Mouse (Mus musculus): ENCODE data around the gene Gm3045. TPM values are rescaled to one million over a fixed set of nuclear protein-coding genes. Genes with fewer than 3 reads are reported as not detected.

The Gm3045 gene
- polyA plus RNA-seq, 1 experiment from 2014 or later, result not detected

GRCm38 (mm10) chr13:56443411-56443810 is 17.0 kb downstream of the Gm3045 start:
- ATAC-seq (ENCODE audit: insufficient number of reproducible peaks, insufficient read depth, low FRiP score, low TSS enrichment), result no peak

GRCm38 (mm10) chr13:56444112-56444511 is 17.7 kb downstream of the Gm3045 start:
- no peak for ATAC-seq (ENCODE audit: insufficient number of reproducible peaks, insufficient read depth, low FRiP score, low TSS enrichment)
- Histone ChIP-seq H3K27ac (no peak overlapping the region), H3K36me3 (no peaks in the 10 kb centered on the region), H3K4me3 (no peak overlapping the region), H3K9me3 (0 out of 2 replicates have a peak, but pooled peaks cover 4% of the 10 kb centered on the region), H3K4me2 (replicated peaks) (no peak overlapping the region), H3K27me3 (peaks cover 19% of the 10 kb centered on the region), H3K4me1 (0 out of 2 replicates have a peak, but pooled peaks cover 4% of the 10 kb centered on the region), H3K9ac (no peak overlapping the region)
- 86% methylated on average over 3 of the region's 3 CpGs for WGBS

More at GRCm38 (mm10) chr13:56443411-56443810, 17.0 kb downstream of the Gm3045 start:
- Histone ChIP-seq H3K27ac (no peak overlapping the region), H3K27me3 (peaks cover 26% of the 10 kb centered on the region), H3K9me3 (0 out of 2 replicates have a peak, but pooled peaks cover 4% of the 10 kb centered on the region), H3K4me1 (peaks cover 10% of the 10 kb centered on the region; the same call in 1 of the 2 replicates), H3K36me3 (no peaks in the 10 kb centered on the region), H3K9ac (no peak overlapping the region), H3K4me2 (replicated peaks) (no peak overlapping the region), H3K4me3 (no peak overlapping the region)
- 70% methylated on average over 7 of the region's 7 CpGs for WGBS

GRCm38 (mm10) chr13:56444996-56445395 is 18.6 kb downstream of the Gm3045 start:
- H3K4me2 ChIP-seq (replicated peaks), result no peak overlapping the region
- ATAC-seq (ENCODE audit: insufficient number of reproducible peaks, insufficient read depth, low FRiP score, low TSS enrichment), result no peak
- 0 out of 2 replicates have a peak, but pooled peaks cover 4% of the 10 kb centered on the region for H3K4me1 ChIP-seq
- H3K27me3 ChIP-seq, result peaks cover 11% of the 10 kb centered on the region
- no peak overlapping the region for H3K4me3 ChIP-seq
- H3K27ac ChIP-seq, result no peak overlapping the region
- no peaks in the 10 kb centered on the region for H3K36me3 ChIP-seq
- WGBS, result 86% methylated on average over 6 of the region's 6 CpGs
- H3K9ac ChIP-seq, result no peak overlapping the region
- 0 out of 2 replicates have a peak, but pooled peaks cover 4% of the 10 kb centered on the region for H3K9me3 ChIP-seq

GRCm38 (mm10) chr13:56449239-56450030 is 23.0 kb downstream of the Gm3045 start:
- Histone ChIP-seq H3K9me3 (no peaks in the 10 kb centered on the region), H3K4me3 (no peak overlapping the region), H3K27ac (no peak overlapping the region), H3K36me3 (no peaks in the 10 kb centered on the region), H3K4me2 (replicated peaks) (no peak overlapping the region), H3K4me1 (no peaks in the 10 kb centered on the region), H3K27me3 (no peaks in the 10 kb centered on the region), H3K9ac (no peak overlapping the region)
- 80% methylated on average over 10 of the region's 10 CpGs for WGBS
- no peak for ATAC-seq (ENCODE audit: insufficient number of reproducible peaks, insufficient read depth, low FRiP score, low TSS enrichment)

DNA sequence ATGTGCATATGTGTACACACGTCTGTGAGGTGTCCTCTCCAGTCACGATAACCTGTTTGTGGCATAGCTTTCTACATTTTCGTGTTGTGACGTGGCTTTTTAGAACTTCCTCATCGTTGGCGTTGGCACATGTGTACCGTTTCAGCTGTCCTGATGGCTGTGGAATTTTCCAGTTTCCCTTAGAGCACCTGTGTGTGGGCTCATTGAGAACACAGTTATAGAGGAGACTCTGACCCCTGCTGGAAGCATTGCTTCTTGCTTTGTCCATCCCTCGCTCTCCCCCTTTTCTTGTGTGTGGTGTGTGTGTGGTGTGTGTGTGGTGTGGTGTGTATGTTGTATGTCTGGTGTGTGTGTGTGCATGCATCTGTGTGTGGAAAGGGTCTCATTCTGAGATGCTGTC is 23.6 kb downstream of the Gm3045 start:
- Histone ChIP-seq H3K27ac (no peak overlapping the region), H3K4me3 (no peak overlapping the region), H3K4me1 (no peaks in the 10 kb centered on the region), H3K4me2 (replicated peaks) (no peak overlapping the region), H3K9ac (no peak overlapping the region), H3K27me3 (no peaks in the 10 kb centered on the region), H3K9me3 (no peaks in the 10 kb centered on the region), H3K36me3 (no peaks in the 10 kb centered on the region)
- no peak for ATAC-seq (ENCODE audit: insufficient number of reproducible peaks, insufficient read depth, low FRiP score, low TSS enrichment)
- 88% methylated on average over 8 of the region's 8 CpGs for WGBS

GRCm38 (mm10) chr13:56458001-56458400 is 31.6 kb downstream of the Gm3045 start:
- Histone ChIP-seq H3K27me3 (no peaks in the 10 kb centered on the region), H3K36me3 (no peaks in the 10 kb centered on the region), H3K9ac (no peak overlapping the region), H3K27ac (no peak overlapping the region), H3K4me3 (no peak overlapping the region), H3K4me1 (0 out of 2 replicates have a peak, but pooled peaks cover 2% of the 10 kb centered on the region), H3K9me3 (no peaks in the 10 kb centered on the region), H3K4me2 (replicated peaks) (no peak overlapping the region)
- WGBS, result 38% methylated on average over 9 of the region's 9 CpGs
- ATAC-seq (ENCODE audit: insufficient number of reproducible peaks, insufficient read depth, low FRiP score, low TSS enrichment), result no peak

GRCm38 (mm10) chr13:56461460-56461859 is 35.1 kb downstream of the Gm3045 start:
- 79% methylated on average over 4 of the region's 4 CpGs for WGBS
- no peaks in the 10 kb centered on the region for H3K27me3 ChIP-seq
- H3K4me3 ChIP-seq, result no peak overlapping the region
- no peak overlapping the region for H3K4me2 ChIP-seq (replicated peaks)
- H3K27ac ChIP-seq, result no peak overlapping the region
- H3K9ac ChIP-seq, result no peak overlapping the region
- H3K36me3 ChIP-seq, result no peaks in the 10 kb centered on the region
- H3K4me1 ChIP-seq, result 0 out of 2 replicates have a peak, but pooled peaks cover 2% of the 10 kb centered on the region
- no peaks in the 10 kb centered on the region for H3K9me3 ChIP-seq
- ATAC-seq (ENCODE audit: insufficient number of reproducible peaks, insufficient read depth, low FRiP score, low TSS enrichment), result no peak

DNA sequence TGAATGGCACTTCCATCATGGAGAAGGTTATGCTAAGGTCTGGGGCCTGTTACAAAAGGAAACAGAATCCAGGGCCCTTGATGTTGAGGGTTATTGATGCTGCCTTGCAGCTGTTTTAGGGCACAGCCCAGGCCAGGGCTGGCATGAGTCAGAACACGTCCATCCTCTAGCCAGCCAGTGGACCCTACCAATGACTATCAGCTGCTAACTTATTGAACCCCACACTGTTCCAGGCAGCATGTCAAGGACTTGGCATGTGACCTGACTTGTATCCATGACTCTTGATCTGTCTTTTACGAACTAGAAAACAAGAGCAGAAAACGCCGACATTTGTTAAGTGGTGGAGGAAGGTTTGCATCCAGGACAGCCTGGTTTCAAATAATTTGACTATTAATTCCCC is 36.4 kb downstream of the Gm3045 start:
- Histone ChIP-seq H3K27ac (no peak overlapping the region), H3K4me3 (no peak overlapping the region), H3K4me1 (no peaks in the 10 kb centered on the region), H3K36me3 (no peaks in the 10 kb centered on the region), H3K4me2 (replicated peaks) (no peak overlapping the region), H3K9me3 (no peaks in the 10 kb centered on the region), H3K27me3 (no peaks in the 10 kb centered on the region), H3K9ac (no peak overlapping the region)
- 88% methylated on average over 4 of the region's 4 CpGs for WGBS
- ATAC-seq (ENCODE audit: insufficient number of reproducible peaks, insufficient read depth, low FRiP score, low TSS enrichment), result no peak

DNA sequence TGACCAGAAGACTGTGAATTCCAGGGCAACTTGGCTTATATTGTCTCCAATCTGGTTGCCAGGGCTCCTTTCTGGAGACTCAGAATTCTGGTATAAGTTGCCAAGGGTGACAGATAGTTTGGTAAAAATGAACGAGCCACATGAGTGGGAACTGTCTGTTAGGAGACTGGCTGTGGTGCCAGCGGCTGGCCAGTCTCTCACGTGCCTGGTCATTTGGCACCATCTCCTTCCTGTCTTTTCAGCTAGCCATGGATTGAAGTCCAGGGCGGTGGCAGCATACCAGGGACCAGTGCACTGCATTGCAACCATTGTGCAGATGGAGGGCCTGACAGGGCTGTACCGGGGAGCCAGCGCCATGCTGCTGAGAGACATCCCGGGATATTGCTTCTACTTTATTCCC is 36.9 kb downstream of the Gm3045 start:
- H3K27me3 ChIP-seq, result no peaks in the 10 kb centered on the region
- ATAC-seq (ENCODE audit: insufficient number of reproducible peaks, insufficient read depth, low FRiP score, low TSS enrichment), result no peak
- WGBS, result 93% methylated on average over 7 of the region's 7 CpGs
- no peak overlapping the region for H3K27ac ChIP-seq
- H3K4me2 ChIP-seq (replicated peaks), result no peak overlapping the region
- no peak overlapping the region for H3K4me3 ChIP-seq
- H3K36me3 ChIP-seq, result no peaks in the 10 kb centered on the region
- H3K4me1 ChIP-seq, result no peaks in the 10 kb centered on the region
- no peaks in the 10 kb centered on the region for H3K9me3 ChIP-seq
- H3K9ac ChIP-seq, result no peak overlapping the region

DNA sequence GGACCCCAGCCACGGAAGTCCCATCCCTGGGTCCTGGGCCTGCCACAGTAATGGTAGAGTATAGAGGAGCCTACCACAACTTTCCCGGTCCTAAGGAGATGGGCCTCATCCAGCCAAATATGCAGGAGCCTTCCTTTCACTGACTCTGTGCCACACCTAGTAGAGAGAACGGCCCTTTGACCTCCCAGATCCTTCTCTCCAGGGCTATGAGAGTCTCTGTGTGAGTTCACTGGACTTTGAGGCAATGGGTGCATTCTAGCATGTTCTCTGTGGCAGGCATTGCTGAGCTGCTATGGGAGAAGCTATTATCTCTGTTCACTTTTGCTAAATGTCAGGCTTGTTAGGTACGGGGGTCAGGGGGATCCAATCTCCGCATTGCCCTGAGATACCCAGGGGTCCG is 37.4 kb downstream of the Gm3045 start:
- 79% methylated on average over 6 of the region's 6 CpGs for WGBS
- no peaks in the 10 kb centered on the region for H3K27me3 ChIP-seq

GRCm38 (mm10) chr13:56467786-56468185 is 41.4 kb downstream of the Gm3045 start:
- H3K4me1 ChIP-seq, result no peaks in the 10 kb centered on the region
- H3K27ac ChIP-seq, result no peak overlapping the region
- H3K27me3 ChIP-seq, result no peaks in the 10 kb centered on the region
- no peak overlapping the region for H3K4me3 ChIP-seq
- H3K4me2 ChIP-seq (replicated peaks), result no peak overlapping the region
- no peaks in the 10 kb centered on the region for H3K9me3 ChIP-seq
- no peak overlapping the region for H3K9ac ChIP-seq
- WGBS, result 94% methylated on average over 7 of the region's 7 CpGs
- no peak for ATAC-seq (ENCODE audit: insufficient number of reproducible peaks, insufficient read depth, low FRiP score, low TSS enrichment)
- no peaks in the 10 kb centered on the region for H3K36me3 ChIP-seq

More for the DNA sequence above, 37.4 kb downstream of the Gm3045 start:
- Histone ChIP-seq H3K4me2 (replicated peaks) (no peak overlapping the region), H3K9me3 (no peaks in the 10 kb centered on the region), H3K4me3 (no peak overlapping the region), H3K4me1 (no peaks in the 10 kb centered on the region), H3K9ac (no peak overlapping the region), H3K36me3 (no peaks in the 10 kb centered on the region), H3K27ac (no peak overlapping the region)
- ATAC-seq (ENCODE audit: insufficient number of reproducible peaks, insufficient read depth, low FRiP score, low TSS enrichment), result no peak

GRCm38 (mm10) chr13:56468536-56468935 is 42.1 kb downstream of the Gm3045 start:
- Histone ChIP-seq H3K9me3 (no peaks in the 10 kb centered on the region), H3K27me3 (no peaks in the 10 kb centered on the region), H3K36me3 (no peaks in the 10 kb centered on the region), H3K4me1 (no peaks in the 10 kb centered on the region), H3K4me2 (replicated peaks) (no peak overlapping the region), H3K27ac (no peak overlapping the region), H3K4me3 (no peak overlapping the region), H3K9ac (no peak overlapping the region)
- WGBS, result 89% methylated on average over 4 of the region's 4 CpGs
- no peak for ATAC-seq (ENCODE audit: insufficient number of reproducible peaks, insufficient read depth, low FRiP score, low TSS enrichment)
